Mouse (Mus musculus): ENCODE data around the gene Rcor3. TPM values are rescaled to one million over a fixed set of nuclear protein-coding genes. Genes with fewer than 3 reads are reported as not detected.

Rcor3 gene
- polyA plus RNA-seq, 1 experiment from 2014 or later = 6.2 TPM

DNA sequence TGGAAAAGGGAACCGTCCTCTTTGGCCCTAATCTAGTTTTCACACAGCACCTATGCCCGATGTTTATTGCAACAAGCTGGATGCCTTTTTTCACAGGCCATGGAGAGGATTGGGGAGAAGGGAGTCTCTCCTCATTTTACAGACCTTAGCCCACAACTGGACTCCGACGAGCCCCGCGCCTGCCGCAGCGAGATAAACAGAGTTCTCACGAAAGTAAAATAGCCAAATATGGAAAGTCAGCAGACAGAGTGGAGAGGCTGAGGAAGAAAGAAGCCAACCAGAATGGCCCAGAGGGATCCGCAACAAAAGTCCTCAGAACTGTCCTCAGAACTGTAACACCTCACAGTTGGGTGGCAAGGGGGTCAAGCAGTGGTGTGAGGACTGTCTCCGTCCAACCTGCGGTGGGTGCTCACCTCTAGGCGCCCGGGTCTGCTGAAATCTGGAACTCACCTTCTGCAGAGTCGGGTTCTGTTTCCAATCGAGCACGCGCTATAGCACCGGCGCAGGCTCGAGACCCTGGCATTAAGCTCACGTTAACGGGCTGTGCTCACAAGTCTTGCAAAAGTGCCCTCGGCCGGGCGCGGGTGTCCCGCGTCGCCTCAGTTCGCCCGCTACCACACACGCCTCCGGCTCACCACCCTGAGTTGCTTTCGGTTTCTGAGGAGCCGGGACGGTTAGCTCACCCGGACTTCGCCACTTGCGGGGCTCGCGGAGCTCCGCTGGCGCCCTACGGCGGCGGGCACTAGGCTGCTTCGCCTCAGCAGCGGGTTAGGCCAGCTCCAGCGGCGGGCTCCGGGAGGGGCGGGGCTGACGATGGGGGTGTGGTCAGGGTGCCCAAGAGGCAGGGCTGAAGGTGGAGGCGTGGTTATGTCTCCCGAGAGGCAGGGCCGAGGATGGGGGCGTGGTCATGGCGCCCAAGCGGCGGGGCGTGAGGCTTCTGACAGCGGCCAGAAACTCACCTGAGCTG, 45.8 kb downstream of the Rcor3 start, which contains the start of gene Traf5:
Gene Traf5, minus strand, starts transcription at position 754 of the 967 bp plus-strand sequence.
- DNase-seq = peak; percentile 99
- Histone ChIP-seq H3K9ac (replicated peaks) (peak within 1 kb of the TSS; percentile 62), H3K27ac (ENCODE audit: low read depth) (peak within 1 kb of the TSS; percentile 76), H3K9me3 (ENCODE audit: low read length) (no peaks in the 10 kb centered on the region), H3K36me3 (replicated peaks; ENCODE audit: insufficient read depth, low read length) (no peaks in the 10 kb centered on the region), H3K4me1 (ENCODE audit: insufficient read depth) (peaks cover 25% of the 10 kb centered on the region), H3K27me3 (ENCODE audit: insufficient read depth, low read length) (no peaks in the 10 kb centered on the region), H3K4me2 (ENCODE audit: low read depth, low read length) (peak within 1 kb of the TSS; percentile 95), H3K4me3 (ENCODE audit: low read depth, low read length) (peak within 1 kb of the TSS; percentile 57)
- WGBS (ENCODE audit: insufficient replicate concordance) = 2% methylated on average over 62 of the region's 63 CpGs
- TF ChIP-seq EP300 (IDR thresholded peaks at IDR 0.05; ENCODE audit: low read depth) (no peak), CTCF (IDR thresholded peaks at IDR 0.05; ENCODE audit: low read depth) (peak; percentile 26; the same call in 1 of the 2 replicates)
- ATAC-seq = peak; percentile 98

DNA sequence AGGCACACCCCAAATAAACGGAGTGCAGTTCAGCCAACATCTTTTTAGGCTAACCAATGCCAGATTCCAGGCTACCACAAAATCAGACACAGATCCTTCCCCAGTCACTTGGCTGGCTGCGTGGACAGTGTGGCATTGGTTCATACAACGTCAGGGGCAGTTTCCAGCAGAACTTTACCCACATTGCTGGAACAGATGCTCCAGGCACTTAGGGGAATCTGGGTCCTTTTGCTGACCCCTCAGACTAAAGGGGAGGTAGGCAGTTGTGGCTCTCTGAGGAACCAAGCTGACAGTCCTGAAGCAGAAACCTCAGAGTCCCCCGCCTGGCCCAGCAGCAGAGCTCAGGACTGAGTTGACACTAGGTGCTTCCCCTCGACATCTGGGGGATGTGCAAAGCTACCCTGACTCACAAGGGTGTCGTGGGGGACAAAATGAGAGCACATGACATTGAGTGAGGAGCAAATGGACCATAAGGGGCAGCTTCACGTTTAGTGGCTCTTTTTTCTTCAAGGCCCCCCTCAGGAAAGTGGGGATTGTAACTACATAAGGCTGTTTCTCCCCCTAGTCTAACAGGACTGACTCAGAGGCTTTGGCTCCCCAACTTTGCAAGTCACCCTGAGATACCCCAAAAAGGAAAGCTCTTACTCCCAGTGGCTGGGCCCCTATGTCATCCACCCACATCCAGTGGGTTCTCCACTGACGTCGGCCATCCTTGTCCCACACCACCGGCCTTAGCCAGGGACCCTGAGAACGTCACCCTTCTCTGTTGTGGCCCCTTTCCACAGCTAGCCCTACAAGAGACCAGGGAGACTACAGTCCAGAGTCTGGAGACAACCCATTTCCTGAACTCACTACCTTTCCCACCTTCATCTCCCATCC, 46.9 kb downstream of the Rcor3 start:
- Histone ChIP-seq H3K4me1 (ENCODE audit: insufficient read depth) (peaks cover 25% of the 10 kb centered on the region), H3K4me3 (ENCODE audit: low read depth, low read length) (peak overlapping the region; percentile 57), H3K9me3 (ENCODE audit: low read length) (no peaks in the 10 kb centered on the region), H3K4me2 (ENCODE audit: low read depth, low read length) (peak overlapping the region; percentile 95), H3K36me3 (replicated peaks; ENCODE audit: insufficient read depth, low read length) (no peaks in the 10 kb centered on the region), H3K27me3 (ENCODE audit: insufficient read depth, low read length) (no peaks in the 10 kb centered on the region), H3K27ac (ENCODE audit: low read depth) (no peak overlapping the region), H3K9ac (replicated peaks) (peak overlapping the region; percentile 62; the same call in 1 of the 2 replicates)
- ATAC-seq = no peak
- WGBS (ENCODE audit: insufficient replicate concordance) = 68% methylated on average over 11 of the region's 11 CpGs
- TF ChIP-seq CTCF (IDR thresholded peaks at IDR 0.05; ENCODE audit: low read depth) (no peak), EP300 (IDR thresholded peaks at IDR 0.05; ENCODE audit: low read depth) (no peak)
- DNase-seq = no peak

DNA sequence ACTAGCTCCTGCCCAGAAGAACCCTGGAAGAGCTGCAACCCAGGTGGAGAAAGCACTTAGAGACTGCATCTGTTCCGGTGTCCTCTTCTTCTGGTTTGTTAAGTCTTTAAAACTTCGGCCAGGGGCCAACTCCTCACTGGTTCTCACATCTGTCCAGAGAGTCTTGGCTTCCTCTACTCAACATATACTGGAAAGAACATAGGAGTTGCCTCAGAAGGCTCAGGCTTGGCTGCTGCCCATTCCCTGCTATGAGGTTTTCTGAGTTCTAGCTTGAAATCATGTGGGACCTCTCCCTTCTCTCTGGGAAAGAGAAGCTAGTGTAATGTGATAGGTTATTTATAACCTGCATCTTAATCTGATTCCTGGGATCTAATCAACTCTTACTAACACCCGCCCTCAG, 47.6 kb downstream of the Rcor3 start:
- H3K9ac ChIP-seq (replicated peaks) = no peak overlapping the region
- H3K9me3 ChIP-seq (ENCODE audit: low read length) = no peaks in the 10 kb centered on the region
- H3K4me3 ChIP-seq (ENCODE audit: low read depth, low read length) = no peak overlapping the region
- peaks cover 25% of the 10 kb centered on the region for H3K4me1 ChIP-seq (ENCODE audit: insufficient read depth)
- H3K4me2 ChIP-seq (ENCODE audit: low read depth, low read length) = peak overlapping the region; percentile 95
- WGBS (ENCODE audit: insufficient replicate concordance) = 69% methylated on average over 3 of the region's 3 CpGs
- H3K27ac ChIP-seq (ENCODE audit: low read depth) = no peak overlapping the region
- no peaks in the 10 kb centered on the region for H3K36me3 ChIP-seq (replicated peaks; ENCODE audit: insufficient read depth, low read length)
- no peak for DNase-seq
- no peak for TF ChIP-seq CTCF (IDR thresholded peaks at IDR 0.05; ENCODE audit: low read depth)
- no peak for TF ChIP-seq EP300 (IDR thresholded peaks at IDR 0.05; ENCODE audit: low read depth)
- no peak for ATAC-seq
- no peaks in the 10 kb centered on the region for H3K27me3 ChIP-seq (ENCODE audit: insufficient read depth, low read length)

DNA sequence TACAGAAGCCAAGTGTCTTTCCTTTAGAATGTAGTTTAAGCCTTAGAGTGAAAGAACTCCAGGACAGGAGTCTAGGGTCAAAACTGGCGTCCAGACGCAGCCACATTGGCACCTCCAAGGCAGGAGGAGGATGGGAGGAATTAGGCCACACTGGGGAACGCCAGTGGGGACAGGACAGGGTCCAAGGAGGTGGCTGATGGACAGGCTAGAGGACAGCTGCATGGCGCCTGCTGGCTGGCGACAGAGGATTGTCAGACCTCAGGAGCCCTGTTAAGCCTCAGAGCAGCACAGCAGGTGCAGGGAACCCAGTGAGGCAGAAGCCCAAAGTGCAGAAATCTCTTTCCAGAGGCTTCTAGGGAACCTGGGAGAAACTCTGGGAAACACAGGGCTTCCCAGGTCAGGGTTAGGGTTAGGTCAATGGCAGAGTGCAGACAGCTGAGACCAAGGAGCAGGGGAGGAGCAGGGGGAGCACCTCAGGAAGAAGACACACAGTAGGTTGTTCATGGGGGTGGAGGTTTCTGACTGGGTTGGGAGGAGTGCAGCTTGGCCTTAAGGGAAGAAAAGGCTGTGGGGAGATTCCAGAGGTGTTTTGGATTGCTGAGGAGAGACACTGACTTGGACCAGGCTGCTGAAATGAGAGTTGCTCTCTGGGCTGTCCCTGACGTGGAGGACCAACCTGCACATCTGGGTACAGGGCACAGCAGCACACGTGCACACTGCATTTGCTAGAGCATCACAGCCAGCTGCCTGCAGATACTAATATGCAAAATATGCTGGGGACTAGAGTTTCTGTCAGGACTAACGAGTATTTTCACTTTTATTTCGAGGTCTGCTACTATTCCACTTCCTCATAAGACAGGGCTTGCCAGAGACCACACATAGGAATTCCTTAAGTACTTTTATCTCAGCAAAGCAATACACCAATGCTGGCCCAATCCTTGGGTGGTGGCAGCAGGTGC, 48.4 kb downstream of the Rcor3 start:
- 65% methylated on average over 9 of the region's 9 CpGs for WGBS (ENCODE audit: insufficient replicate concordance)
- Histone ChIP-seq H3K4me2 (ENCODE audit: low read depth, low read length) (peak overlapping the region; percentile 41), H3K9ac (replicated peaks) (no peak overlapping the region), H3K9me3 (ENCODE audit: low read length) (no peaks in the 10 kb centered on the region), H3K27ac (ENCODE audit: low read depth) (no peak overlapping the region), H3K27me3 (ENCODE audit: insufficient read depth, low read length) (no peaks in the 10 kb centered on the region), H3K36me3 (replicated peaks; ENCODE audit: insufficient read depth, low read length) (no peaks in the 10 kb centered on the region), H3K4me1 (ENCODE audit: insufficient read depth) (peaks cover 25% of the 10 kb centered on the region), H3K4me3 (ENCODE audit: low read depth, low read length) (no peak overlapping the region)
- no peak for ATAC-seq
- TF ChIP-seq CTCF (IDR thresholded peaks at IDR 0.05; ENCODE audit: low read depth) = no peak
- TF ChIP-seq EP300 (IDR thresholded peaks at IDR 0.05; ENCODE audit: low read depth) = no peak
- DNase-seq = no peak

DNA sequence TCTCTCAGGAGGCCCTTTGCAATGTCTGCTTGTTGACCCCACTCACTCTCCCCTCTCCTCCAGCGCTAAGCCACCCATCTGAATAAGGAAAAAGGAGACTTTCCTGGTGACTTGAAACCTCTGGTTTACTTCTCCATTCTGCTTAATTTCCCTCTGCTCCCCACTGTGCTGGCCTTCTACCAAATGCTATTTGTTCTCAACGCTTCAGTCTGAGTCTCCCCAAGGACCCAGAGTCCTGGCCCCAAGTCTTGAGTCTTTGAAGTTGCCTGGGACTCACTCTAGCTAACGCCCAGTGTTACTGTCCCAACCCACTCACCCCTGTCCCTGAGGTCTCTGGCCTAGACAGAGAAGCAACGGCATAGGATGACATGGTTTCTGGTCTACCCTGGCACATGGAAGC, 49.9 kb downstream of the Rcor3 start:
- H3K4me3 ChIP-seq (ENCODE audit: low read depth, low read length) = no peak overlapping the region
- no peak overlapping the region for H3K4me2 ChIP-seq (ENCODE audit: low read depth, low read length)
- ATAC-seq (no peak), DNase-seq (peak; percentile 7)
- H3K36me3 ChIP-seq (replicated peaks; ENCODE audit: insufficient read depth, low read length) = no peaks in the 10 kb centered on the region
- H3K27me3 ChIP-seq (ENCODE audit: insufficient read depth, low read length) = no peaks in the 10 kb centered on the region
- H3K4me1 ChIP-seq (ENCODE audit: insufficient read depth) = peaks cover 25% of the 10 kb centered on the region
- TF ChIP-seq CTCF (IDR thresholded peaks at IDR 0.05; ENCODE audit: low read depth) = no peak
- 79% methylated on average over 4 of the region's 4 CpGs for WGBS (ENCODE audit: insufficient replicate concordance)
- no peaks in the 10 kb centered on the region for H3K9me3 ChIP-seq (ENCODE audit: low read length)
- no peak overlapping the region for H3K9ac ChIP-seq (replicated peaks)
- H3K27ac ChIP-seq (ENCODE audit: low read depth) = no peak overlapping the region

Data from liver, postnatal 0 days (tissue).